ENCODE assay signal across 8 mouse cellular contexts in the genomic region with DNA sequence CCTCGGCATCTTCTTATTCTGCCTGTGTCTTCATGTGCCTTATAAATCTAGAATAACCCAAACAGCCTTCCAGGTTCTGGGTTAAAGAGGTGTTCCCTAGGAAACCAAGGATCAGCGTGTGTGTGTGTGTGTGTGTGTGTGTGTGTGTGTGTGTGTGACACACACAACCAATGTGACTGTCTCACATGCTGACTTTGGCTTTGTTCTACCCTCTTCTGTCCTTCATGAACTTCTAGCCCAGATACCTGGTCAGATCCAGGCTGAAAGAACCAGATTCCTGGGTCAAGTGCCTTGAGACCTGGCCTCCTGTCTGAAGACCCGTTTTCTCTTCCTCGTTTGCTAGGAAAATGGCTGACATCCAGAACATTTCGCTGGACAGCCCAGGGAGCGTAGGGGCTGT. TPM values are rescaled to one million over a fixed set of nuclear protein-coding genes. Genes with fewer than 3 reads are reported as not detected.
A peak's percentile ranks its signal among the peaks of the same experiment; 100 is the strongest.
DNase-seq lines count a peak whose midpoint lies in the region; ATAC-seq and TF ChIP-seq lines count a peak whose summit lies in the region.

A gene (plus strand): TSS at position 301 of the 400 bp plus-strand sequence.

- no peaks in the 10 kb centered on the region for H3K79me2 ChIP-seq in myocyte (ENCODE audit: control insufficient read depth, insufficient read depth)

- no peak for TF ChIP-seq CTCF in left cerebral cortex, adult 2 months (IDR thresholded peaks at IDR 0.05)

- peaks cover 11% of the 10 kb centered on the region for H3K36me3 ChIP-seq in embryonic facial prominence, embryonic 13.5 days
- H3K36me3 ChIP-seq in intestine, embryonic 14.5 days (ENCODE audit: control insufficient read depth, insufficient read depth, low read length): peaks cover 8% of the 10 kb centered on the region; the same call in 1 of the 2 replicates
- no peaks in the 10 kb centered on the region for H3K36me3 ChIP-seq in myocyte (ENCODE audit: control insufficient read depth, insufficient read depth)

- peak within 1 kb of the TSS; percentile 61 for H3K27ac ChIP-seq in left cerebral cortex, adult 2 months
- H3K27ac ChIP-seq in embryonic facial prominence, embryonic 13.5 days: no peak within 1 kb of the TSS
- H3K27ac ChIP-seq in intestine, embryonic 14.5 days (ENCODE audit: low read depth): no peak within 1 kb of the TSS

- intact Hi-C loops in left cerebral cortex, adult 2 months (cut with DNase I): no loop called here
- intact Hi-C loops in left cerebral cortex, postnatal 14 days (cut with DNase I): no loop called here

- WGBS in embryonic facial prominence, embryonic 13.5 days: 73% methylated on average over 6 of the region's 6 CpGs
- WGBS in intestine, embryonic 14.5 days: 78% methylated on average over 6 of the region's 6 CpGs

- ATAC-seq in embryonic facial prominence, embryonic 13.5 days (ENCODE audit: insufficient number of reproducible peaks, insufficient read depth, low FRiP score, low TSS enrichment, low read depth): no peak
- ATAC-seq in intestine, embryonic 14.5 days (replicated peaks; ENCODE audit: low FRiP score, low TSS enrichment, low read depth): no peak

- no peak for DNase-seq in left cerebral cortex, adult 2 months (ENCODE audit: extremely low spot score in 1 of 2, low spot score in 2 of 2)
- no peak for DNase-seq in left cerebral cortex, adult 9 months (ENCODE audit: low spot score in 2 of 2)
- no peak for DNase-seq in intestine, embryonic 14.5 days (ENCODE audit: low spot score)
- DNase-seq in thymus, postnatal 36 days: no peak
- DNase-seq in frontal cortex, postnatal 36 days (ENCODE audit: low spot score in 2 of 2): no peak
- DNase-seq in left cerebral cortex, postnatal 14 days (ENCODE audit: low spot score in 2 of 2): no peak

- H3K9me3 ChIP-seq in embryonic facial prominence, embryonic 13.5 days: no peaks in the 10 kb centered on the region
- no peaks in the 10 kb centered on the region for H3K9me3 ChIP-seq in intestine, embryonic 14.5 days (ENCODE audit: control insufficient read depth, low read length)

- peak within 1 kb of the TSS; percentile 56 for H3K4me3 ChIP-seq in left cerebral cortex, adult 2 months
- H3K4me3 ChIP-seq in embryonic facial prominence, embryonic 13.5 days: peak within 1 kb of the TSS; percentile 64
- peak within 1 kb of the TSS; percentile 48 for H3K4me3 ChIP-seq in intestine, embryonic 14.5 days (ENCODE audit: low read depth, low read length)
- H3K4me3 ChIP-seq in myocyte: no peak within 1 kb of the TSS

- no peak for TF ChIP-seq POLR2A in myocyte (IDR thresholded peaks at IDR 0.05; ENCODE audit: insufficient read length, low read depth)

- H3K4me1 ChIP-seq in embryonic facial prominence, embryonic 13.5 days: peaks cover 44% of the 10 kb centered on the region
- peaks cover 14% of the 10 kb centered on the region; the same call in 1 of the 2 replicates for H3K4me1 ChIP-seq in intestine, embryonic 14.5 days (replicated peaks; ENCODE audit: control insufficient read depth, insufficient read depth, low read length)

- peaks cover 54% of the 10 kb centered on the region for H3K27me3 ChIP-seq in embryonic facial prominence, embryonic 13.5 days
- H3K27me3 ChIP-seq in intestine, embryonic 14.5 days (replicated peaks; ENCODE audit: control insufficient read depth, insufficient read depth, low read length): peaks cover 33% of the 10 kb centered on the region
- peaks cover 32% of the 10 kb centered on the region for H3K27me3 ChIP-seq in myocyte (ENCODE audit: control insufficient read depth, insufficient read depth, insufficient read length)

- peak within 1 kb of the TSS; percentile 5 for H3ac ChIP-seq in myocyte (ENCODE audit: control insufficient read depth, insufficient read length)

- H3K4me2 ChIP-seq in embryonic facial prominence, embryonic 13.5 days: peak within 1 kb of the TSS; percentile 99
- peak within 1 kb of the TSS; percentile 95 for H3K4me2 ChIP-seq in intestine, embryonic 14.5 days (ENCODE audit: low read length)
- peak within 1 kb of the TSS; percentile 16 for H3K4me2 ChIP-seq in myocyte (ENCODE audit: low read depth)

- H3K9ac ChIP-seq in embryonic facial prominence, embryonic 13.5 days: peak within 1 kb of the TSS; percentile 72
- peak within 1 kb of the TSS; percentile 51 for H3K9ac ChIP-seq in intestine, embryonic 14.5 days (ENCODE audit: low read length)

TF ChIP-seq in myocyte, 11 proteins besides CTCF, POLR2A, EP300 and RAD21:
- TF ChIP-seq E2F4 (IDR thresholded peaks at IDR 0.05; ENCODE audit: insufficient read depth) (no peak), MAX (IDR thresholded peaks at IDR 0.05; ENCODE audit: low read depth) (no peak), MYOD1 (IDR thresholded peaks at IDR 0.05; ENCODE audit: control insufficient read depth in 1 of 3, insufficient read length in 2 of 3, low read depth in 2 of 3) (no peak), CEBPB (IDR thresholded peaks at IDR 0.05; ENCODE audit: insufficient read depth, poor library complexity, severe bottlenecking) (no peak), USF1 (IDR thresholded peaks at IDR 0.05; ENCODE audit: low read depth) (no peak), TCF12 (IDR thresholded peaks at IDR 0.05; ENCODE audit: insufficient read depth, poor library complexity, severe bottlenecking) (no peak), TCF3 (IDR thresholded peaks at IDR 0.05; ENCODE audit: insufficient read length, low read depth) (no peak), SRF (IDR thresholded peaks at IDR 0.05; ENCODE audit: control insufficient read depth, insufficient read length, low read depth) (no peak), REST (IDR thresholded peaks at IDR 0.05; ENCODE audit: insufficient read depth, insufficient read length) (no peak)
TF ChIP-seq in myocyte: peak in this region for 0.

RNA-seq across cellular contexts. Expression of the gene that starts here (rescaled TPM):
- total RNA-seq in left cerebral cortex, adult 2 months (2021): under 1 TPM in 1 of 2 experiments, not detected in 1; 0.84 TPM
- not detected in 2 replicates for polyA plus RNA-seq in embryonic facial prominence, embryonic 13.5 days (2015; fragmentation: Nextera tagmentation; extraction: Ambion mirVana)
- polyA plus RNA-seq in intestine, embryonic 14.5 days (2014; fragmentation: Nextera tagmentation; extraction: Ambion mirVana): 1.0 and 1.1 TPM in 2 replicates
- 0.44 TPM for polyA plus RNA-seq in myocyte (2012; fragmentation: generic; extraction: Trizol)
- total RNA-seq in left cerebral cortex, postnatal 14 days (2021): under 1 TPM in 1 of 2 experiments, not detected in 1; 0.44 TPM

Comparison
In these comparisons a context has a peak if more than half of its experiments do, and no peak if none do; other contexts are left out.
1. H3K4me2 ChIP-seq: peak in every context shown above with its lines; median percentile 99 in embryonic facial prominence, embryonic 13.5 days; 95 in intestine, embryonic 14.5 days; 16 in myocyte.